Mouse (Mus musculus) MEL (cell line): ENCODE measurements at regions not wholly inside any gene's neighbourhood (a gene's known extent, or its start where the extent isn't known, plus 50 kb on each side); places are given as distances from the start of the nearest gene placed in this dataset.

Experiments used
- DNase-seq: peaks from one replicate; pipeline ENCODE4 v3.0.0; 2011; ENCODE audit warnings: low read depth, low spot score
- H3K27ac ChIP-seq: 2 replicates; pipeline ENCODE4 v1.5.1; 2012; ENCODE audit warnings: low read depth, mild to moderate bottlenecking, control low read depth, low read length, moderate library complexity; ENCODE audit not compliant: control insufficient read depth
- H3K27me3 ChIP-seq, 2 experiments: fragments of 150-350 bp in 1 of 2; sonication (generic) in 1 of 2; 2 replicates each; pipeline ENCODE4 v1.6.1; 2012; ENCODE audit warnings: low read length in 2 of 2, mild to moderate bottlenecking in 2 of 2, improper control_type of control experiment in 1 of 2, moderate library complexity in 1 of 2; ENCODE audit not compliant: insufficient read depth in 2 of 2, control insufficient read depth in 1 of 2
- H3K36me3 ChIP-seq, 2 experiments: 2 replicates each; pipeline ENCODE4 v1.6.1; 2012 to 2014; ENCODE audit warnings: low read length in 2 of 2, improper control_type of control experiment in 1 of 2, inconsistent platforms in 1 of 2, mild to moderate bottlenecking in 1 of 2; ENCODE audit not compliant: insufficient read depth in 2 of 2, control insufficient read depth in 1 of 2
- H3K4me1 ChIP-seq, 2 experiments: fragments of 150-350 bp in 1 of 2; sonication (generic) in 1 of 2; 2 replicates each; pipeline ENCODE4 v1.6.1; 2012; ENCODE audit warnings: low read length in 2 of 2, improper control_type of control experiment in 1 of 2, mild to moderate bottlenecking in 1 of 2; ENCODE audit not compliant: insufficient read depth in 2 of 2, control insufficient read depth in 1 of 2
- H3K4me3 ChIP-seq, 2 experiments: fragments of 150-350 bp in 1 of 2; sonication (generic) in 1 of 2; 2 replicates each; pipeline ENCODE4 v1.5.1; 2012; ENCODE audit warnings: low read depth in 2 of 2, low read length in 2 of 2, mild to moderate bottlenecking in 2 of 2, moderate library complexity in 2 of 2, control low read depth in 1 of 2, improper control_type of control experiment in 1 of 2; ENCODE audit not compliant: control insufficient read depth in 1 of 2, insufficient read depth in 1 of 2
- H3K79me2 ChIP-seq: 2 replicates; pipeline ENCODE4 v1.6.1; 2012; ENCODE audit warnings: mild to moderate bottlenecking, low read length, moderate library complexity; ENCODE audit not compliant: control insufficient read depth, poor library complexity, insufficient read depth
- H3K9ac ChIP-seq: 2 replicates; pipeline ENCODE4 v1.6.1; 2012; ENCODE audit warnings: low read depth, mild to moderate bottlenecking, control low read depth, low read length, moderate library complexity; ENCODE audit not compliant: control insufficient read depth, poor library complexity, severe bottlenecking
- H3K9me3 ChIP-seq: fragments of 150-350 bp; sonication (generic); replicated peaks from 2 replicates; pipeline ENCODE4 v1.6.1; 2012; ENCODE audit warnings: mild to moderate bottlenecking, low read length, improper control_type of control experiment, moderate library complexity; ENCODE audit not compliant: insufficient read depth
- CHD2 ChIP-seq: IDR thresholded peaks from 2 replicates; pipeline ENCODE4 v1.6.1; 2011; ENCODE audit warnings: low read length, improper control_type of control experiment
- ELF1 ChIP-seq: IDR thresholded peaks from 2 replicates; pipeline ENCODE4 v1.6.1; 2014; ENCODE audit warnings: low read depth, mild to moderate bottlenecking, inconsistent platforms, low read length, improper control_type of control experiment, moderate library complexity
- GABPA ChIP-seq: IDR thresholded peaks from 2 replicates; pipeline ENCODE4 v1.6.1; 2012; ENCODE audit warnings: low read depth, mild to moderate bottlenecking, inconsistent platforms, low read length, improper control_type of control experiment, moderate library complexity
- HCFC1 ChIP-seq: IDR thresholded peaks from 2 replicates; pipeline ENCODE4 v1.6.1; 2012; ENCODE audit warnings: low read depth, mild to moderate bottlenecking, inconsistent platforms, low read length, improper control_type of control experiment, moderate library complexity
- JUND ChIP-seq: IDR thresholded peaks from 2 replicates; pipeline ENCODE4 v1.6.1; 2011; ENCODE audit warnings: low read depth, mild to moderate bottlenecking, improper control_type of control experiment, low read length
- KAT2A ChIP-seq: conservative IDR thresholded peaks from 2 replicates; pipeline ENCODE4 v1.6.1; 2012; ENCODE audit warnings: low read depth, low read length, improper control_type of control experiment, inconsistent platforms
- MAZ ChIP-seq: IDR thresholded peaks from 2 replicates; pipeline ENCODE4 v1.6.1; 2012; ENCODE audit warnings: low read depth, mild to moderate bottlenecking, inconsistent platforms, low read length, improper control_type of control experiment
- MEF2A ChIP-seq: IDR thresholded peaks from 2 replicates; pipeline ENCODE4 v1.6.1; 2014; ENCODE audit warnings: low read depth, mild to moderate bottlenecking, inconsistent platforms, low read length, improper control_type of control experiment; ENCODE audit not compliant: poor library complexity, insufficient replicate concordance, severe bottlenecking; ENCODE audit errors: extremely low read depth
- MXI1 ChIP-seq: IDR thresholded peaks from 2 replicates; pipeline ENCODE4 v1.6.1; 2011; ENCODE audit warnings: mild to moderate bottlenecking, low read depth, low read length, improper control_type of control experiment
- MYC ChIP-seq: IDR thresholded peaks from 2 replicates; pipeline ENCODE4 v1.6.1; 2011; ENCODE audit warnings: low read depth, mild to moderate bottlenecking, low read length, improper control_type of control experiment, moderate library complexity
- NELFE ChIP-seq: IDR thresholded peaks from 2 replicates; pipeline ENCODE4 v1.6.1; 2011; ENCODE audit warnings: low read depth, low read length, improper control_type of control experiment
- NRF1 ChIP-seq: IDR thresholded peaks from 2 replicates; pipeline ENCODE4 v1.6.1; 2014; ENCODE audit warnings: low read depth, mild to moderate bottlenecking, inconsistent platforms, low read length, improper control_type of control experiment, moderate library complexity; ENCODE audit not compliant: poor library complexity, insufficient read depth, severe bottlenecking
- POLR2A ChIP-seq, 2 experiments: IDR thresholded peaks; 2 replicates each; pipeline ENCODE4 v1.6.1; 2011 to 2012; ENCODE audit warnings: low read length in 2 of 2, mild to moderate bottlenecking in 2 of 2, control low read depth in 1 of 2, improper control_type of control experiment in 1 of 2, low read depth in 1 of 2, moderate library complexity in 1 of 2; ENCODE audit not compliant: control insufficient read depth in 1 of 2, insufficient read depth in 1 of 2, poor library complexity in 1 of 2
- POLR2AphosphoS2 ChIP-seq: IDR thresholded peaks from 2 replicates; pipeline ENCODE4 v1.6.1; 2011; ENCODE audit warnings: low read length, improper control_type of control experiment
- POLR2AphosphoS5 ChIP-seq: IDR thresholded peaks from 2 replicates; pipeline ENCODE4 v1.6.1; 2012; ENCODE audit warnings: low read depth, borderline replicate concordance, mild to moderate bottlenecking, inconsistent platforms, low read length, moderate library complexity, mixed read lengths
- RCOR1 ChIP-seq: IDR thresholded peaks from 2 replicates; pipeline ENCODE4 v1.6.1; 2012; ENCODE audit warnings: low read depth, mild to moderate bottlenecking, inconsistent platforms, low read length, improper control_type of control experiment
- TAL1 ChIP-seq: IDR thresholded peaks from 2 replicates; pipeline ENCODE4 v1.6.1; 2012; ENCODE audit warnings: mild to moderate bottlenecking, inconsistent platforms, low read length, moderate library complexity, mixed read lengths
- UBTF ChIP-seq: IDR thresholded peaks from 2 replicates; pipeline ENCODE4 v1.6.1; 2012; ENCODE audit warnings: low read depth, mild to moderate bottlenecking, inconsistent platforms, low read length, improper control_type of control experiment, moderate library complexity, borderline replicate concordance; ENCODE audit not compliant: insufficient read depth
- USF1 ChIP-seq: IDR thresholded peaks from 2 replicates; pipeline ENCODE4 v1.6.1; 2014; ENCODE audit warnings: low read depth, mild to moderate bottlenecking, inconsistent platforms, low read length, improper control_type of control experiment, moderate library complexity
- USF2 ChIP-seq, 2 experiments: IDR thresholded peaks; 2 replicates each; pipeline ENCODE4 v1.6.1; 2011 to 2012; ENCODE audit warnings: improper control_type of control experiment in 2 of 2, low read length in 2 of 2, borderline replicate concordance in 1 of 2, inconsistent platforms in 1 of 2, low read depth in 1 of 2, mild to moderate bottlenecking in 1 of 2; ENCODE audit not compliant: insufficient read depth in 1 of 2
- ZC3H11A ChIP-seq: IDR thresholded peaks from 2 replicates; pipeline ENCODE4 v1.6.1; 2012; ENCODE audit warnings: low read depth, mild to moderate bottlenecking, inconsistent platforms, low read length, improper control_type of control experiment

DNA sequence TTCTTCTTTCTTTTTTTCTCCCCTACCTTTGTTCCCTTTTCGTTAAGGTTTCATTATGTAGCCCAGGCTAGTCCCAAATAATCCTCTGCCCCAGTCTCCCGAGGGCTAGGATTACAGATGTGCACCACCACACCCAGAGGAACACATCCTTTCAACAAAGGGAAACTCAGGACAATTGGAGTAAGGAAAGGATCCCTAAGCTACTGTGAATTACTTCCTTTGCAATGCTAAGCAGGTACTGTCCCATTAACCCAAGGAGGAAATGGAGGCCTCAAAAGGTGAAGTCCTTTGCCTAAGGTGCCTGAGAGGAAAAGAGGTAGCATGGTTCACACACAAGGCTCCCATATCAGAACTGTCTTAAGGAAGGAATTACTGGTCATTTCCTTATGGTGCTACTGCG is 157.2 kb downstream of the En1 start:
- Histone ChIP-seq H3K4me3 (no peak overlapping the region), H3K36me3 (no peaks in the 10 kb centered on the region), H3K9ac (no peak overlapping the region), H3K27ac (no peak overlapping the region), H3K4me1 (no peaks in the 10 kb centered on the region), H3K27me3 (no peaks in the 10 kb centered on the region; a peak in 1 of 4 replicates), H3K9me3 (no peaks in the 10 kb centered on the region), H3K79me2 (no peaks in the 10 kb centered on the region)
- TF ChIP-seq ZC3H11A, result no peak
- TF ChIP-seq NRF1, result no peak
- no peak for TF ChIP-seq JUND
- TF ChIP-seq POLR2AphosphoS2, result no peak
- TF ChIP-seq GABPA, result no peak
- no peak for TF ChIP-seq USF2 (IDR thresholded peaks at IDR 0.05; ENCODE audit: borderline replicate concordance in 1 of 2, insufficient read depth in 1 of 2, low read depth in 1 of 2, low read length in 2 of 2)
- no peak for TF ChIP-seq POLR2AphosphoS5
- no peak for TF ChIP-seq NELFE
- TF ChIP-seq USF1, result no peak
- TF ChIP-seq MYC, result no peak
- TF ChIP-seq RCOR1, result no peak
- no peak for TF ChIP-seq HCFC1
- DNase-seq, result no peak

DNA sequence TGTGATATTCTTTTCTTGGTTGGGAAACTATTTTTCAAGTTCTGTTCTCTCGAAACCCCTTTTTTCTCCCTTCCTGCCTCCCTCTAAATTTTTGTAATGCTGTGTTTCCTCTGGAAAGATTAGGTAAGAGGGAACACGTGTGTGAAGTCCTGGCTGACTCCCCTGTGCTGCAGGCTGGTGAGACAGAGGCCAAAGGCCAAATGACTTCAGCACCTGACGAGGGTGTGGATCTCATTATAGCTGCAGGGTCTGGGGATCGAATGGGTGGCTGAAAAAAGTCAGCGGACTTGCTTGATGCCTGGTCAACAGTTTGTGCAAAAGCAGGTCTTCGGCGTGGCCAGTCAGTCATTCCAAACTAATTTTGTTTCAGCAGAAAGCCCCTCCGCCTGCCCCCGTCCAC is 159.1 kb downstream of the En1 start:
- H3K79me2 ChIP-seq, result no peaks in the 10 kb centered on the region
- DNase-seq, result no peak
- H3K9ac ChIP-seq, result no peak overlapping the region
- no peaks in the 10 kb centered on the region for H3K9me3 ChIP-seq
- H3K4me1 ChIP-seq, result no peaks in the 10 kb centered on the region
- H3K27ac ChIP-seq, result no peak overlapping the region
- no peak for TF ChIP-seq MXI1
- no peak for TF ChIP-seq MEF2A
- TF ChIP-seq UBTF, result no peak
- no peak for TF ChIP-seq TAL1
- no peak for TF ChIP-seq ELF1
- no peak for TF ChIP-seq CHD2
- TF ChIP-seq POLR2A (IDR thresholded peaks at IDR 0.05; ENCODE audit: control insufficient read depth in 1 of 2, insufficient read depth in 1 of 2, low read depth in 1 of 2, low read length in 2 of 2, poor library complexity in 1 of 2), result no peak
- no peak for TF ChIP-seq MAZ
- TF ChIP-seq KAT2A, result no peak
- TF ChIP-seq ZC3H11A, result no peak
- H3K27me3 ChIP-seq, result no peaks in the 10 kb centered on the region; a peak in 1 of 4 replicates
- H3K36me3 ChIP-seq, result no peaks in the 10 kb centered on the region
- H3K4me3 ChIP-seq, result no peak overlapping the region
